Mouse (Mus musculus): ENCODE results near the gene Krt1.

The Krt1 gene

DNA sequence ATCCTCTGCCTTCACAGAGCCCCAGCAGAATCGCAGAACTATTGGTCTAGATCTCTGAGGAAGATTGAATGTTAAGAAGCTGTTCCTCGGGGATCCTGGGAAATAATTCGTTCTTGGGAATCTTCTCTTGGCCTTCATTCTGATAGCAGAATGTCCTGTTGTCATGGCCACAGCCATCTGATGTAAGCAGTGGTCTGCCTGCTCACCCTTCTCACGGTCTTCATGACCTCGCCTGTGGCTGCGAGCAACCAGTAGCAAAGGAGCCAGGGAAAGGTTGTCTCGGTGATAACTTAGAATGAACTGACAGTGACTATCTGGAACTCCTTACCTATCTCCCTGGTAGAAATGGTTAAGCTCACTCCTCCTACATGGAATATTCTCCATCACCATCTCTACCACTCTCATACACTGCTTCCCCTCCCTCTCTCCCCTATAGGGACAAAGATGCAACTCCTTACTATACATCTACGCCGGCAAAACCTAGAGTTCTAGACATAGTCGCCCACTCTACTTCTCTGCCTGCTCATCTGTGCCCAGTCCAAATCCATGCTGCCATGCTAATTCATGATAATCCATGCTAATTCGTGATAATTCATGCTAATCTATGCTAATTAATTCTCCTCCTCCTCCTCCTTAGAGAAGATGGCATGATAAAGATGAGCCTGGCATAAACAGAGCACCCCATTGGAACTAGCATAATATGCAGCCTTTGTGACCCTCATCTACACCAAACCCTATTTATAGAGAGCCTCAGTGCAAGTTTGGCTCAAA is 47.4 kb downstream of the Krt1 start:
- DNase-seq = no peak

DNA sequence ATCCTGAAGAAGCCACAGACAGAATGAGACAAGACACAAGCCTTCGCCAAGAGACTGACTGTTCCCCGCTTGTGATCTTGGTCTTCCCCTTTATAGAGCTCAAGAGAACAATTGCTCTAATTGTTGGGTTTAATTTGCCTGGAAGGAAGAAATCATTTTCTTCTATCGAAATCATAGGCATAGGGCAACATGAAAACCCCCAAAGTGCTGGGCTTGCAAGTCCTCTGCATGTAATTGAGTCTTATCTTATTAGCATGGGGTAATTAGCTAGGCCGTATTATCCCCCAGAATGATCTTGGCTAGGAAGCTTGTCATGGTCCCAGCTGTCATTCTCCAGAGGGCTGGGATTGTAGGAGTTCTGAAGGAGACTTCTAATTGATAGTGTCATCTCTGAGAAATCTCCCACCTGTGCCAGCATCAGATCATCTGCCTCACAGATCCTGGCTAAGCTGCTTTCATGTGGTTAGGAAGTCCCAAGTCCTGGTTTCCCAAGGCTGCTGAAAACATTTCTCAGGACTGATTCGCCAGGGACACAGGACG is 48.2 kb downstream of the Krt1 start, which contains the start of gene Krt73:
Gene Krt73, minus strand, starts transcription at position 51 of the 540 bp plus-strand sequence.
- no peak for DNase-seq
